Mouse (Mus musculus) forebrain, embryonic 13.5 days (tissue): ENCODE measurements around the gene Klra9. TPM values are rescaled to one million over a fixed set of nuclear protein-coding genes. Genes with fewer than 3 reads are reported as not detected.
"Not testable (repeated sequence)": the region's sequence is repeated elsewhere in the genome, so short reads cannot be mapped to it uniquely, and the experiment has no call there.

Source experiments
- ATAC-seq: fragments of 200-750 bp; cut with Nextera tagmentation; 2 replicates; pipeline ENCODE4 v1.8.0; 2017
- H3K27ac ChIP-seq: fragments of 300-500 bp; sonication (generic); 2 replicates; pipeline ENCODE4 v1.5.1; 2015; ENCODE audit warnings: inconsistent platforms, mild to moderate bottlenecking, moderate library complexity
- H3K27me3 ChIP-seq: fragments of 300-500 bp; sonication (generic); 2 replicates; pipeline ENCODE4 v1.6.1; 2015; ENCODE audit warnings: mild to moderate bottlenecking, inconsistent platforms
- H3K36me3 ChIP-seq: fragments of 300-500 bp; sonication (generic); 2 replicates; pipeline ENCODE4 v1.6.1; 2015; ENCODE audit warnings: mild to moderate bottlenecking, inconsistent platforms; ENCODE audit not compliant: poor library complexity, severe bottlenecking
- H3K4me1 ChIP-seq: fragments of 300-500 bp; sonication (generic); 2 replicates; pipeline ENCODE4 v1.6.1; 2015; ENCODE audit warnings: inconsistent platforms
- H3K4me2 ChIP-seq: fragments of 300-500 bp; sonication (generic); 2 replicates; pipeline ENCODE4 v1.6.1; 2015; ENCODE audit warnings: inconsistent platforms, mild to moderate bottlenecking, moderate library complexity
- H3K4me3 ChIP-seq: fragments of 300-500 bp; sonication (generic); 2 replicates; pipeline ENCODE4 v1.5.1; 2015; ENCODE audit warnings: mild to moderate bottlenecking, inconsistent platforms
- H3K9ac ChIP-seq: fragments of 300-500 bp; sonication (generic); 2 replicates; pipeline ENCODE4 v1.6.1; 2015; ENCODE audit warnings: mild to moderate bottlenecking, inconsistent platforms
- H3K9me3 ChIP-seq: fragments of 300-500 bp; sonication (generic); replicated peaks from 2 replicates; pipeline ENCODE4 v1.6.1; 2016; ENCODE audit warnings: inconsistent platforms
- WGBS: fragments of 180-500 bp; shearing (Covaris S2); methylation state at CpG from one replicate; pipeline ENCODE4 v1.1.7; 2015; 5-methylcytosine and 5-hydroxymethylcytosine counted together
- polyA plus RNA-seq: library from polyadenylated mRNA; unstranded; fragments of >200 nt; fragmentation: Nextera tagmentation; extraction: Ambion mirVana; gene quantifications from 2 replicates; pipeline ENCODE4 v1.2.1, GENCODE M21; 2015

Klra9 gene
- not detected in 2 replicates for polyA plus RNA-seq

GRCm38 (mm10) chr6:130193012-130193411 lies at the start of gene Klra9:
Gene Klra9 (minus strand): TSS chr6:130193112.
- not testable (repeated sequence) for ATAC-seq, H3K9me3 ChIP-seq, H3K4me1 ChIP-seq, H3K9ac ChIP-seq, H3K4me2 ChIP-seq, H3K27ac ChIP-seq, H3K27me3 ChIP-seq, H3K4me3 ChIP-seq, H3K36me3 ChIP-seq
- 56% methylated on average over 3 of the region's 3 CpGs for WGBS

DNA sequence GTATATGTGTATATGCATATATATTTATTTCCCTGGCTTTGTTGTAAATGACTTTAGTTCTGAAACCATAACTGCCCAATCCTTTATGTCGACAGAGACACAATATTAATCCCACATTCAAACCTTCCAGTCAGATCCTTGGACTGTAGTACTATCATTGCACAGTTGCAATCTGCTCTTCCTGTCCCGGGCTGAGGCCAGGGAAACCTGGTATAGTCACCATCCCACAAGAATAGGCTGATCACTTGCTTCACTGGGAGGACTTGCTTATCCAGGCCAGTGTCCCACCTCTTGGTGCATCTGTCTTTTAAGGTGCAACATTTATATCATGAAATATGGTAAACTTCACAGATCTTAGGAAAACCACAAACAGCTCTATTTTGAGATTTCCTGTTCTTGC lies 44.6 kb upstream of the Klra9 start:
- WGBS: 74% methylated on average over 2 of the region's 2 CpGs
- no peak overlapping the region for H3K9ac ChIP-seq

DNA sequence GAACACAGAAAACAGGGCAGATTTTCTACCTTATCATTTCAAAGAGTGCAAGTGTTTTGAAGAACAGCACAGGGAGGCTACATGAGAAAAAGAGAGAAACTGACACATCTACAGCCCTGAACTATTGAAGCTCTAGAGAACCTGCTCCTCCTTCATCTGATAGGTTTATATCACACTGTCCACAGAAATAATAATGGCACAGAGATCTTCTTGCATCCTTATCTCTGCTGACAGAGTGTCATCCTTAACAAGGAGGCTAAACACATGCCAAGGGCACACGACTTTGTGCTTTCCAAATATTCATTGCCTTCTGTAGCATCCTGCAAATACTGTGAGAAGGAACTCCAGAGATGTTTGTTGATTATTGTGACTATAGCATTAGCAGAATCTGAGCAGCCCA lies 43.7 kb upstream of the Klra9 start:
- Histone ChIP-seq H3K4me2 (no peak overlapping the region), H3K9ac (no peak overlapping the region), H3K36me3 (no peaks in the 10 kb centered on the region), H3K4me1 (no peaks in the 10 kb centered on the region), H3K27ac (no peak overlapping the region), H3K4me3 (no peak overlapping the region), H3K9me3 (peaks cover 3% of the 10 kb centered on the region; the same call in 1 of the 2 replicates), H3K27me3 (no peaks in the 10 kb centered on the region)
- 51% methylated on average over 1 of the region's 1 CpGs for WGBS
- ATAC-seq: no peak

More for the DNA sequence above, 44.6 kb upstream of the Klra9 start:
- H3K36me3 ChIP-seq: no peaks in the 10 kb centered on the region
- no peak for ATAC-seq
- no peaks in the 10 kb centered on the region for H3K27me3 ChIP-seq
- no peak overlapping the region for H3K27ac ChIP-seq
- H3K4me2 ChIP-seq: no peak overlapping the region
- no peak overlapping the region for H3K4me3 ChIP-seq
- H3K9me3 ChIP-seq: peaks cover 3% of the 10 kb centered on the region; the same call in 1 of the 2 replicates
- H3K4me1 ChIP-seq: no peaks in the 10 kb centered on the region

- Histone ChIP-seq H3K4me2 (no peak within 1 kb of the TSS), H3K4me3 (no peak within 1 kb of the TSS), H3K36me3 (no peaks in the 10 kb centered on the region), H3K9me3 (peaks cover 3% of the 10 kb centered on the region), H3K27ac (no peak within 1 kb of the TSS), H3K4me1 (no peaks in the 10 kb centered on the region), H3K9ac (no peak within 1 kb of the TSS), H3K27me3 (no peaks in the 10 kb centered on the region)
- ATAC-seq: no peak
Observed at GRCm38 (mm10) chr6:130233222-130233621, 40.3 kb upstream of the Klra9 start, which contains the start of gene Klra7. Gene Klra7 (minus strand): TSS chr6:130233322.

GRCm38 (mm10) chr6:130197453-130197852 lies 4.5 kb upstream of the Klra9 start:
- not testable (repeated sequence) for H3K4me2 ChIP-seq, H3K27me3 ChIP-seq, H3K4me3 ChIP-seq, H3K36me3 ChIP-seq, H3K27ac ChIP-seq, H3K4me1 ChIP-seq, H3K9ac ChIP-seq, ATAC-seq, H3K9me3 ChIP-seq
- 90% methylated on average over 1 of the region's 1 CpGs for WGBS

DNA sequence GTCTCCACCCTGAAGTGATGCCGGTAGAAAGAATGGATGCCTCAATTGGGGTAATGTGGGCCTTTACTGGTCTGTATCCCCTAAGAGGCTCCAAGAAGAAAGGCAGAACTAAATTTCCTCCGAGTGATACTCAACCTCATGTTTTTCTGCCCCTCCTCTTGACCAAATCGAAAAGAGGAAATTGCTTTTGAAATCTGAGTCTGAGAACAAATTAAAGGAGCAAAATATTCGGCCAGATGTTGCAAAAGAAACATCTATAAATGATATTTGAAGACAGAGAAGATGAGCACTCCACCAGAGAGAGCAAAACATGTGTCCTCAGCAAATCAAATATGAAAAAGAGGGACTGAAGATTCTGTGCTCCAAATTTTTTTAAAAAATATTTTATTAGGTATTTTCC lies 63.1 kb downstream of the Klra9 start, which contains the start of gene Klra8:
Gene Klra8, minus strand, starts transcription at position 101 of the 400 bp plus-strand sequence.
- H3K4me1 ChIP-seq, H3K27me3 ChIP-seq, ATAC-seq, H3K27ac ChIP-seq, H3K36me3 ChIP-seq, H3K9me3 ChIP-seq, H3K9ac ChIP-seq, H3K4me2 ChIP-seq, H3K4me3 ChIP-seq: not testable (repeated sequence)
- 67% methylated on average over 4 of the region's 4 CpGs for WGBS

Other genes starting within 250 kb of the Klra9 start
- gene Klra6, start 166.2 kb downstream of the Klra9 start, polyA plus RNA-seq: not detected in 2 replicates
- not detected in 2 replicates for gene Klra4, start 125.8 kb downstream of the Klra9 start, polyA plus RNA-seq
- gene Klra8, start 63.2 kb downstream of the Klra9 start, polyA plus RNA-seq: not detected in 2 replicates
- gene Klra7, start 40.2 kb upstream of the Klra9 start, polyA plus RNA-seq: not detected in 2 replicates
- not detected in 2 replicates for gene Klra10, start 88.8 kb upstream of the Klra9 start, polyA plus RNA-seq
- gene Klra3, start 144.5 kb upstream of the Klra9 start, polyA plus RNA-seq: not detected in 2 replicates
- gene Klra1, start 193.8 kb upstream of the Klra9 start, polyA plus RNA-seq: not detected in 2 replicates